Mouse (Mus musculus) hindbrain, postnatal 0 days (tissue): Measurements from ENCODE around the gene Galk2. TPM values are rescaled to one million over a fixed set of nuclear protein-coding genes. Genes with fewer than 3 reads are reported as not detected.
A peak's percentile ranks its signal among the peaks of the same experiment; 100 is the strongest.

Experiments
- ATAC-seq: fragments of 200-750 bp; cut with Nextera tagmentation; 2 replicates; pipeline ENCODE4 v1.8.0; 2017; ENCODE audit warnings: mild to moderate bottlenecking, moderate TSS enrichment, moderate library complexity
- DNase-seq: peaks from one replicate; pipeline ENCODE4 v3.0.0-alpha.2; 2015; ENCODE audit warnings: low spot score
- H3K27ac ChIP-seq: fragments of 300-500 bp; sonication (generic); 2 replicates; pipeline ENCODE4 v1.5.1; 2014; ENCODE audit warnings: mild to moderate bottlenecking
- H3K27me3 ChIP-seq: fragments of 300-500 bp; sonication (generic); 2 replicates; pipeline ENCODE4 v1.6.1; 2014; ENCODE audit warnings: low read length, mixed read lengths; ENCODE audit not compliant: insufficient read depth
- H3K36me3 ChIP-seq: fragments of 300-500 bp; sonication (generic); 2 replicates; pipeline ENCODE4 v1.6.1; 2014; ENCODE audit warnings: low read length, mixed read lengths; ENCODE audit not compliant: insufficient read depth
- H3K4me1 ChIP-seq: fragments of 300-500 bp; sonication (generic); 2 replicates; pipeline ENCODE4 v1.6.1; 2014; ENCODE audit warnings: antibody characterized with exemption, low read length, mixed read lengths; ENCODE audit not compliant: insufficient read depth
- H3K4me2 ChIP-seq: fragments of 300-500 bp; sonication (generic); 2 replicates; pipeline ENCODE4 v1.6.1; 2014; ENCODE audit warnings: low read depth, mild to moderate bottlenecking, low read length, moderate library complexity, mixed read lengths
- H3K4me3 ChIP-seq: fragments of 300-500 bp; sonication (generic); 2 replicates; pipeline ENCODE4 v1.5.1; 2014; ENCODE audit warnings: low read length
- H3K9ac ChIP-seq: fragments of 300-500 bp; sonication (generic); replicated peaks from 2 replicates; pipeline ENCODE4 v1.6.1; 2014; ENCODE audit warnings: mild to moderate bottlenecking, low read length, moderate library complexity, mixed read lengths
- H3K9me3 ChIP-seq: fragments of 300-500 bp; sonication (generic); 2 replicates; pipeline ENCODE4 v1.6.1; 2016; ENCODE audit warnings: low read length, mixed read lengths
- CTCF ChIP-seq: IDR thresholded peaks from 2 replicates; pipeline ENCODE4 v1.5.1; 2016; ENCODE audit warnings: antibody characterized with exemption, control low read depth, low read depth
- WGBS: fragments of 180-500 bp; shearing (Covaris S2); extraction: QIAGEN DNeasy Blood & Tissue Kit; methylation state at CpG from one replicate; pipeline ENCODE4 v1.1.7; 2014; 5-methylcytosine and 5-hydroxymethylcytosine counted together
- polyA plus RNA-seq: library from polyadenylated mRNA; unstranded; fragments of >200 nt; fragmentation: Nextera tagmentation; extraction: Ambion mirVana; gene quantifications from 2 replicates; pipeline ENCODE4 v1.2.1, GENCODE M21; 2015
- total RNA-seq: library from RNA; depleted of rRNA; stranded (reverse); fragments of >200 nt; gene quantifications from 2 replicates; pipeline ENCODE4 v1.2.3, GENCODE M21; 2014

The Galk2 gene
- total and polyA plus RNA-seq, 2 experiments from 2014 or later: 28.9 to 30.0 TPM

DNA sequence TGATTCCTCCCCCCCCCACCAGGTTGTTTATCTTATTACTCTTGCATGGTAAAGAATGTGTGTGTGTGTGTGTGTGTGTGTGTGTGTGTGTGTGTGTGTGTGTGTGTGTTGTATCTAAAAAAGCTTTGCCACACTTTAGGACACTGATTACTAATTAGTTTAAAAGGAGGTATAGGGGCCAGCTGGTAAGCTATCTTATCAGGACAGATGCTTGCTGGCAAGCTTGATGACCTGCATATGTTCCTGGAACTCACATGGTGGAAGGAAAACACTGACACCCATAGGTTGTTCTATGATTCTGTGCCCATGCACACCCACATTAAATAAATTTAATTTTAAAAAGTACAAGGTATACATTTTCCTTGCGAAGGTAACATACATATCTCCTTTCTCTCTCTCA is 5.6 kb downstream of the Galk2 start:
- Histone ChIP-seq H3K9me3 (no peaks in the 10 kb centered on the region), H3K27ac (no peak overlapping the region), H3K27me3 (no peaks in the 10 kb centered on the region), H3K9ac (no peak overlapping the region), H3K4me3 (no peak overlapping the region), H3K4me1 (peaks cover 3% of the 10 kb centered on the region; the same call in 1 of the 2 replicates), H3K36me3 (no peaks in the 10 kb centered on the region), H3K4me2 (no peak overlapping the region)
- WGBS: 93% methylated on average over 1 of the region's 1 CpGs
- ATAC-seq (no peak), DNase-seq (no peak)
- no peak for TF ChIP-seq CTCF

DNA sequence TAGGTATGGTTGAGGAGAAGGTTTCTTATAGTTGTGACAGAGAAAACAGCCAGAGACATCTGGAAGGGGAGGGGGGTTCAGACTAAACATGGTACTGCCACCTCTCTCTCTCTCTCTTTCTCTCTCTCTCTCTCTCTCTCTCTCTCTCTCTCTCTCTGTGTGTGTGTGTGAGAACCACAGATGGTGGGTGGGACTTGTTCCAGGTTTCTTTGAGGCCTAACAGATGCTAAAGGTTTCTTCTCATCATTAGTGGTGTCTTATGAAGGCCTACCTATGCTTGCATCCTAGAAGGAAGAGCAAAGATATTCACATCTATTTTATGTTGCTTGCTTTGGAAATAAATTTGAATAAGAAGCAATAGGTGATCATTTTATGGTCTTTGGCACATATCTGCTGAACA is 6.7 kb downstream of the Galk2 start:
- no peaks in the 10 kb centered on the region for H3K36me3 ChIP-seq
- H3K9ac ChIP-seq: peak overlapping the region; percentile 52; the same call in 1 of the 2 replicates
- H3K4me2 ChIP-seq: peak overlapping the region; percentile 75
- DNase-seq: peak; percentile 32
- H3K4me3 ChIP-seq: peak overlapping the region; percentile 48
- peaks cover 3% of the 10 kb centered on the region; the same call in 1 of the 2 replicates for H3K4me1 ChIP-seq
- peak overlapping the region; percentile 72; the same call in 1 of the 2 replicates for H3K27ac ChIP-seq
- TF ChIP-seq CTCF: no peak
- H3K9me3 ChIP-seq: no peaks in the 10 kb centered on the region
- no peaks in the 10 kb centered on the region for H3K27me3 ChIP-seq
- ATAC-seq: no peak

- Histone ChIP-seq H3K4me1 (peaks cover 3% of the 10 kb centered on the region; the same call in 1 of the 2 replicates), H3K9ac (peak overlapping the region; percentile 52), H3K27ac (peak overlapping the region; percentile 72), H3K4me3 (peak overlapping the region; percentile 48), H3K4me2 (peak overlapping the region; percentile 75), H3K36me3 (no peaks in the 10 kb centered on the region), H3K27me3 (no peaks in the 10 kb centered on the region), H3K9me3 (no peaks in the 10 kb centered on the region)
- ATAC-seq: peak; percentile 93
- DNase-seq: peak; percentile 81
- WGBS: 4% methylated on average over 23 of the region's 23 CpGs
- TF ChIP-seq CTCF: no peak
These were observed 7.3 kb downstream of the Galk2 start for GRCm38 (mm10) chr2:125866058-125866740.

DNA sequence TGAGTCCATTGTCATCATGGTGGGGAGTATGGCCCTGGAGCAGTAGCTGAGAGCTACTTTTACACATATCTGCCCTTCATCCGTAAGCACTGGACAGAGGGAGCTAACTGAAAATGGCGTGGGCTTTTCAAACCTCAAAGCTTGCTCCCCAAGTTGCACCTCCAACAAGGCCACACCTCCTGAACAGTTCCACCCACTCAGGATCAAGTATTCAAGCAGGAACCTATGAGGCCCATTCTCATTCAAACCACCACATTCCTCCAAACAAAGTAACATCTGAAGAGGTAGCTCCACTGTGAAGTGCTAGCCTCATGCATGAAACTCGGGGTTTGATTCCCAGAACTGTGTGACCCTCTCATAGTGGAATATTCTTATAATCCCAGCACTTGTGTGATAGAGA is 9.4 kb downstream of the Galk2 start:
- Histone ChIP-seq H3K9ac (no peak overlapping the region), H3K36me3 (no peaks in the 10 kb centered on the region), H3K27me3 (no peaks in the 10 kb centered on the region), H3K4me3 (no peak overlapping the region), H3K27ac (no peak overlapping the region), H3K4me1 (peaks cover 3% of the 10 kb centered on the region; the same call in 1 of the 2 replicates), H3K4me2 (no peak overlapping the region), H3K9me3 (no peaks in the 10 kb centered on the region)
- DNase-seq: no peak
- no peak for TF ChIP-seq CTCF
- WGBS: 87% methylated on average over 3 of the region's 3 CpGs
- no peak for ATAC-seq

DNA sequence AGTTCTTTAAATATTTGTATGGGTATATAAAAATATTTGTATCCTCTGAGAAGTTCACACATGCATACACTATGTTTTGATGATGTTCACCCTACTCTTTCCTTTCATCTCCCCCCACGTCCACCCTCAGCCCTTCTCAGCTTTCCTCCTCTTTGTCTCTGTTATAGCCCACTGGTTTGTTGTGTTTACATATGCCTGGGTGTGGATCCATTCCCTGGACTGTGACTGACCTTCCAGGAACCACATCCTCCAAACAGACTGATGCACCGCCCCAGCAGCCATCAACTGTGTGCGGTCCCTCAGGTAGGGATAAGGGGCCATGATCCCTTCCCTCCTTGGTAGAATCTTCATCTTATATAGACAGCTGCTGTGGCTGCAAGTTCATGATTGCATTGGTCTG is 11.2 kb downstream of the Galk2 start:
- H3K27ac ChIP-seq: no peak overlapping the region
- H3K4me1 ChIP-seq: peaks cover 3% of the 10 kb centered on the region; the same call in 1 of the 2 replicates
- 85% methylated on average over 3 of the region's 3 CpGs for WGBS
- no peaks in the 10 kb centered on the region for H3K9me3 ChIP-seq
- H3K9ac ChIP-seq: no peak overlapping the region
- no peaks in the 10 kb centered on the region for H3K27me3 ChIP-seq
- TF ChIP-seq CTCF: no peak
- H3K36me3 ChIP-seq: no peaks in the 10 kb centered on the region
- no peak overlapping the region for H3K4me3 ChIP-seq
- H3K4me2 ChIP-seq: no peak overlapping the region
- DNase-seq (no peak), ATAC-seq (no peak)

- peak; percentile 33 for DNase-seq
- no peak for ATAC-seq
- Histone ChIP-seq H3K4me3 (no peak overlapping the region), H3K4me1 (no peaks in the 10 kb centered on the region), H3K36me3 (no peaks in the 10 kb centered on the region), H3K27ac (no peak overlapping the region), H3K4me2 (no peak overlapping the region), H3K9me3 (no peaks in the 10 kb centered on the region), H3K9ac (no peak overlapping the region), H3K27me3 (no peaks in the 10 kb centered on the region)
- WGBS: 69% methylated on average over 4 of the region's 4 CpGs
- no peak for TF ChIP-seq CTCF
These were observed 27.1 kb downstream of the Galk2 start for GRCm38 (mm10) chr2:125885891-125886576.

DNA sequence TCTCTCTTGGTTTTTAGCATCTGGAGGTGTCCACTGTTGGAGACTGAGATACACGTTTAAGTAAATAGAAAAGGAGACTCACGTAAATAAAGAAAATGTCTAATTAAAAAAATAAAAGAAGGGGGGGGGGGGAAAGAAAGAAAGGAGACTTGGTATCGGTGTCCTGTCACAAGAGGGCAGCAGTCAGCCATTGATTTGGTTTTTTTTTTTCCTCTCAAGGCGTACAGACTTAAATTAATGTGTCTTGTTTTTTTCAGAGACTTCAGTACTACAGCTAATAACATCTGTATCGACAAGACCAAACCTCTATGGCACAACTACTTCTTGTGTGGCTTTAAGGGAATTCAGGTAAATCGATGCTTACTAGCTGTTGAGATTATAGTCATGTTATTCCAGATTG is 34.2 kb downstream of the Galk2 start:
- DNase-seq: peak; percentile 72
- 39% methylated on average over 6 of the region's 6 CpGs for WGBS

More for the DNA sequence above, 34.2 kb downstream of the Galk2 start:
- Histone ChIP-seq H3K36me3 (no peaks in the 10 kb centered on the region), H3K4me3 (no peak overlapping the region), H3K9me3 (no peaks in the 10 kb centered on the region), H3K4me1 (no peaks in the 10 kb centered on the region), H3K4me2 (no peak overlapping the region), H3K27me3 (no peaks in the 10 kb centered on the region), H3K9ac (no peak overlapping the region), H3K27ac (no peak overlapping the region)
- no peak for ATAC-seq
- TF ChIP-seq CTCF: peak; percentile 72
